Mouse (Mus musculus): ENCODE data around the gene Spred2. TPM values are rescaled to one million over a fixed set of nuclear protein-coding genes. Genes with fewer than 3 reads are reported as not detected.

Gene Spred2
- total RNA-seq, 2 experiments from 2014 or later, result 88.2 to 89.4 TPM

DNA sequence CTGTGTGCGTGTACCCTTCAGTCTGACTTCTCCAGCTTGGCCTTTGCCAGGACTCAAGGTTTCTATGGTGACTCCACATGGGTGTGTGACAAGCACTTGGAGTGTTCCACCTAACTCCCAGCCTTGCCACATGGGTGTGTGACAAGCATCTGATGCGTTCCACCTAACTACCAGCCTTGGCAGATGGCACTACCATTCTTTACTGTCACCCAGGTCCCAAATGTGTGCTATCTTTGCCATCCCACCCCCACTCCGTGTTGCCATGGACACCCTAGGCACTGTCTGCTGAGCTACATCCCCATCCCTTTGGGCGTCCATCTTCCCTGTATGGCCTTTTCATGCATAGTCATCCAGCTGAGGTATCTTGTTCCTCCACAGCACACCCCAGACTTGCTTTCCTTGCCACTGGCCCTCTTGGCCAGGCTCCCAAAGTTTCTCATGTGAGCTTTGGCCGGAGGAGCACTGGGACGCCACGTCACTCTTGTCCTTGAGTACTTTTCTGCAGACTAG, 23.5 kb downstream of the Spred2 start:
- DNase-seq (ENCODE audit: low spot score in 2 of 2), result peak; percentile 73 to 84

GRCm38 (mm10) chr11:19949725-19950124, 25.6 kb downstream of the Spred2 start:
- Histone ChIP-seq H3K27ac (peak overlapping the region; percentile 86; the same call in 1 of the 2 replicates), H3K4me3 (no peak overlapping the region)
- DNase-seq (ENCODE audit: low spot score in 2 of 2), result no peak
- no peak for TF ChIP-seq CTCF (conservative IDR thresholded peaks at IDR 0.05)

More for the DNA sequence above, 23.5 kb downstream of the Spred2 start:
- Histone ChIP-seq H3K4me3 (no peak overlapping the region), H3K27ac (peak overlapping the region; percentile 86)
- no peak for TF ChIP-seq CTCF (conservative IDR thresholded peaks at IDR 0.05)

DNA sequence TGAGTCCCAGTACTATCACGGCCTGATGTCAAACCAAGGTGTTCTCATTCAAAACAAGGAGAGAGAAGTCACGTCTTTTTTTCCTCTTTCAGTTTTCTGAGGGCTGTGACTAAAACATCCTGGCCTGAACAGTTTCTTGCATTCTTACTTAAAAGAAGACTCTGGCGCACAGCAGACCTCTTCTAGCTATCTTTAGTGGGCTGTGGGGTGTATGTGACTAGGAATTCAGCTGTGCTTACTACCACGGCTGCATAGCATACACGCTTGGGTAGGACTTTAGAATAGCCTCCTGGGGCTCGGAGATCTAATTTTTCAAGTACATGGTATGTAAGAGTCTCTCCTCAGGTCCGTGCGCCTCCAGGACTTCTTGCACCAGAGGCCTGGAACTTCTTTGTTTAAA, 26.0 kb downstream of the Spred2 start:
- Histone ChIP-seq H3K27ac (peak overlapping the region; percentile 86; the same call in 1 of the 2 replicates), H3K4me3 (no peak overlapping the region)
- no peak for DNase-seq (ENCODE audit: low spot score in 2 of 2)
- TF ChIP-seq CTCF (conservative IDR thresholded peaks at IDR 0.05), result no peak

DNA sequence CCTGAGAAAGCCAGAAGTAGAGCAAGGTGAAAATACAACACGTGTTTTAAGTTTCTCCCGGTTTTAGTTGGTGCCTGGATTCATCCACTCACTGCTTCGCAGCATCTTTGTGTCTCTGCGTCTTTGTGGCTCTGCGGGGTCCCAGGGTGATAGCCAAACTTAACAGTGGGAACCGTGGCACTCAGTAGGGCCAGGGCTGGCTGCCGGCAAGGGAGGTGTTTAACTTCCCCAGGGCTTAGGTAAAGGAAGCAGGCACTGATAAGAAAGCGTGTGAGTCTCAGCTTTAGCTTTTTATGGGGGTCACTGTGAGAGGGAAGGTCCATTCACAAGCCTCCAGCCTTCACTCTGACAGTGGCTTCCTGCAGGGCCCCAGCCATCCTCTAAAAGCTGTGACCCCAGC, 28.8 kb downstream of the Spred2 start:
- DNase-seq (ENCODE audit: low spot score in 2 of 2), result no peak
- Histone ChIP-seq H3K27ac (no peak overlapping the region), H3K4me3 (no peak overlapping the region)
- TF ChIP-seq CTCF (conservative IDR thresholded peaks at IDR 0.05), result no peak

DNA sequence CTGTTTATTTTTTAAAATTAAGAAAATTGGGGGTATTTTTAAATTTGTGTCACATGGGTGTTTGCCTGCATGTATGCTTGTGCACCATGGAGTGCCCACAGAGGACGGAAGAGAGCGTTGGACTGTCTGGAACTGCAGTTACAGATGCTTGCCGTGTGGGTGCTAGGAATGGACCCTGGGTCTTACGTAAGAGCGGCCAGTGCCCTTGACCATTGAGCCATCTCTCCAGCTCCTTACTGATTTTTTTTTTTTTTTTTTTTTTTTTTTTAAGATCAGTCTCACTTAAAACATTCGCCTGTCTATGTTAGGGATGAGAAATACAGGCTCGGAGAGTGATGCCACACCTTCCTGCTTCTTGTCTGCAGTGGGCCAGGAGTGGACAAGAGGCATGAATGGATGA, 29.7 kb downstream of the Spred2 start:
- no peak for DNase-seq (ENCODE audit: low spot score in 2 of 2)
- Histone ChIP-seq H3K4me3 (no peak overlapping the region), H3K27ac (no peak overlapping the region)
- no peak for TF ChIP-seq CTCF (conservative IDR thresholded peaks at IDR 0.05)

DNA sequence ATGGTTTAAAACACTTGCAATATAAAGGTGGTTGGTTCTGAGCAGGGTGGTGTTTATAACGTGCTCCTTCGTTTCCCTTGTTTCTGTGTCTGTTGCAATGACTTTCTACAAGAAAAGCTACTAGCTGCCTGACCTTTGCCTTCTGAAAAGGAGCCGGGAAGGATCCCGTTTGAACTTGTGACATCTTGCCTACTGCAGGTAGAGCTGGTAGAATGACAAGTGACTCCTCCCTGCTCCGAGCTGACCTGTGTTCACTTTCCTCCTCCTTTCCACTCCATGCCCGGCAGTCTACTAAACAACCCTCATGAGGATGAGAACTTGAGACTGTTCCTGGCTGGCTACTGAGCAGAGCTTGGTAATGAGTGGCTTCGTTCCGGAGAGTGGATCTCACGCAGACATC, 30.9 kb downstream of the Spred2 start:
- no peak overlapping the region; the same call in 1 of the 2 replicates for H3K27ac ChIP-seq
- TF ChIP-seq CTCF (conservative IDR thresholded peaks at IDR 0.05), result no peak
- no peak overlapping the region for H3K4me3 ChIP-seq
- no peak for DNase-seq (ENCODE audit: low spot score in 2 of 2)

- peak overlapping the region; percentile 28; the same call in 1 of the 2 replicates for H3K27ac ChIP-seq
- DNase-seq (ENCODE audit: low spot score in 2 of 2), result no peak
- no peak overlapping the region for H3K4me3 ChIP-seq
- no peak for TF ChIP-seq CTCF (conservative IDR thresholded peaks at IDR 0.05)
Observed at GRCm38 (mm10) chr11:19955701-19956100, 31.5 kb downstream of the Spred2 start.

DNA sequence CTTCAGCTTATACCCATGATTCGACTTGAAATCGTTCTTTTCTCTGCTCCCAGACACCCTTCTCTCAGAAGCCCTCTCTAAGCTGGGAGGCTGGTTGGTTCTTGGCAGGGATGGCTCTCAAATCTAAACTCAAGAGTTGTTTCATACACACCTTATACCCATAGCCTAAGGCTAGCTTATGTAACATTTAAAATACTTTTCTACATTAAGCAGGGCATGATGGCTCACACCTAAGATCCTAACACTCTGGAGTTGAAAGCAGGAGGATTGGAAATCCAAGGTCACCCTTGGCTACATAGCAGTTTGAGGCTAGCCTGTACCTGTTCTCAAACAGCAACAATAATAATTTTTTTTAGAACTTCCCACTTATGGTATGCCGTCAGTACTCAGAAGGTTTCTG, 34.8 kb downstream of the Spred2 start:
- TF ChIP-seq CTCF (conservative IDR thresholded peaks at IDR 0.05), result no peak
- no peak for DNase-seq (ENCODE audit: low spot score in 2 of 2)
- Histone ChIP-seq H3K27ac (peak overlapping the region; percentile 36; the same call in 1 of the 2 replicates), H3K4me3 (no peak overlapping the region)

DNA sequence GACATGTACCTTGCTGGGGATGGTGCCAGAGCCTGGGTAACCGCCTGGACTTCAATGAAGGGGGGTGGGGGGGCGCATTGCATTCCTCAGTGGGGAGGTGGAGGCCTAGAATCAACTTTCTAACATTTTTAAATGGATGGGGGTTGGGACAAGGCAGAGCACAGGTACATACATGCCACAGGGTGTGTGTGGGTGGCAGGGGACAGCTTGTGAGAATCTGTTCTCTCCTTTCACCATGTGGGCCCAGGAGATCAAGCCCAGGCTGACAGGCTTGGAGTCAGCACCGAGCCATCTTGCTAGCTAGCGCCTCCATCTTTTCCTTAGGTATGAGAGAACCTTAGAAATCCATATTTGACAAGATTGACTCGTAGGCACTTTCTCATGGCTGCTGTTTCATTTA, 35.7 kb downstream of the Spred2 start:
- TF ChIP-seq CTCF (conservative IDR thresholded peaks at IDR 0.05), result no peak
- peak overlapping the region; percentile 59 for H3K27ac ChIP-seq

DNA sequence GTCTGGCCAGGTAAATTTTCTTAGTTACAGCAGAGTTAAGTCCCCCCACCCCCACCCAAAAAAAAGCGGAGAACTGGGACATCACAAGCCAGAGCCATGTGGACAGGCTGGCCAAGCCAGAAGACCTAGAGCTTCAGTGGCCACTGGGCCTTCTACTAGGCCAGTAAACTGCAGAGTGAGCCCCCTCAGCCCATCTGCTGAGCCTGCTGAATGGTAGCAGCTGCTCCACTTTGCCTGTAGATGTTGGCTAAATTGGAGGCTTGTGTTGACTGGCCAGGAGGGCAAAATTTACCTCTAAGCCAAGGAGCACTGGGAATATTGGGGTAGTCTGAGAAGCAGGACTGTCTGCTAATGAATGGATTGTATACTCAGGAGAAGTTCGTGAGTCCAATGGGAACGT, 36.4 kb downstream of the Spred2 start:
- Histone ChIP-seq H3K4me3 (no peak overlapping the region), H3K27ac (peak overlapping the region; percentile 59)
- DNase-seq (ENCODE audit: low spot score in 2 of 2), result no peak
- no peak for TF ChIP-seq CTCF (conservative IDR thresholded peaks at IDR 0.05)

More for the DNA sequence above, 35.7 kb downstream of the Spred2 start:
- H3K4me3 ChIP-seq, result no peak overlapping the region
- no peak for DNase-seq (ENCODE audit: low spot score in 2 of 2)

GRCm38 (mm10) chr11:19961088-19961487, 36.9 kb downstream of the Spred2 start:
- no peak for DNase-seq (ENCODE audit: low spot score in 2 of 2)
- H3K27ac ChIP-seq, result peak overlapping the region; percentile 59
- H3K4me3 ChIP-seq, result no peak overlapping the region
- no peak for TF ChIP-seq CTCF (conservative IDR thresholded peaks at IDR 0.05)

DNA sequence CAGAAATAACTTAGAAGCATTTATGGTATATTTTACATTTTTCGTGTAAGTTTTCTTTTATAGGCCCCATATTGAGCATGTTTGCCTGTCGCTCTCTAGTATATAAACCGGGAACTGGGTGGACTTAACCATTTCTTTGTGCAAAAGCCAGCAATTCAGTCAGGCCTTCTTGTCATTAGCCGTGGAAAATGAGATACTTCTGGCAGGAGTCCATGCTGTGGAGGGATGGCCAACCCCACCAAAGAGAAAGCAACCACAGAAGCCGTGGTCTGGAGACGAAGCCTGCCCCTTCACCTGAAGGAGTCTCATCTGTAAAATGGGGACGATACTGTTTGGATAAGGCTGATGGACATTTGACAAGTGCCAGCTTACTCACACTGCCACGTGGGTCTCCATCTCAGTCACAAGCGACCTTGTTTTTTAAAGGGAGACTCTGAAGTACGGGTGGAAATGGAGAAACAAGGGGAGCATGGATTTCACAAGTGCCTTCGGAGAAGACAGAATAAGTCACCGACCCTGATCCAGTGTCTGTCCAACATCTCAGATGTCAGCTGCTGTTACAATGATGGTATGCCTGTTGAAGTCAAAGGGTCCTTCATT, 37.7 kb downstream of the Spred2 start:
- no peak for DNase-seq (ENCODE audit: low spot score in 2 of 2)
- H3K27ac ChIP-seq, result peak overlapping the region; percentile 70
- no peak overlapping the region for H3K4me3 ChIP-seq
- no peak for TF ChIP-seq CTCF (conservative IDR thresholded peaks at IDR 0.05)

GRCm38 (mm10) chr11:19962796-19963195, 38.6 kb downstream of the Spred2 start:
- Histone ChIP-seq H3K27ac (peak overlapping the region; percentile 70), H3K4me3 (no peak overlapping the region)
- TF ChIP-seq CTCF (conservative IDR thresholded peaks at IDR 0.05), result no peak
- DNase-seq (ENCODE audit: low spot score in 2 of 2), result no peak

DNA sequence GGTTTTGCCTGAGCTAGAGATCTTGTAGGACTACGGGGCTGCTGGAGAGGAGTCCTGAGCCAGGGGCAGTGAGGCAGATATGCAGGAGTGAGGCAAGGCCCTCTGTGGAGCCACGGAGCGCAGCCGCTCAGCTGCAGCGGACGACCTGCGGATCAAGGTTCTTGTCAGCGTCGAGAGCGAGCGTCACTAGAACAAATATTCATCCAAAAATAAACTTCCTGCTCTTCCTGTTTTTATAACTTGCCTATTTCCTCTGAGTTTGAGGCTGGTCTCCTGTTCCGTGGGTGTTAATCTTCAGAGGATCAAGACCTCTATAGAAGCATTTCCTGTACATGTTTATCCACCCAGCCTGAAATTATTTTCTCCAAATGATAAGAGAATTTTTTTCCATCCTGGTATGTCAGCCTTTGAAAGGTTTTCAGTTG, 39.6 kb downstream of the Spred2 start:
- no peak for TF ChIP-seq CTCF (conservative IDR thresholded peaks at IDR 0.05)
- no peak overlapping the region for H3K4me3 ChIP-seq

More for the DNA sequence above, 39.6 kb downstream of the Spred2 start:
- peak overlapping the region; percentile 61 for H3K27ac ChIP-seq
- no peak for DNase-seq (ENCODE audit: low spot score in 2 of 2)
